Mouse (Mus musculus): ENCODE measurements around the gene Tesc. TPM values are rescaled to one million over a fixed set of nuclear protein-coding genes. Genes with fewer than 3 reads are reported as not detected.

The Tesc gene
- polyA plus RNA-seq, 1 experiment from 2014 or later, result 12.3 TPM

GRCm38 (mm10) chr5:118089102-118089501 lies 61.6 kb downstream of the Tesc start:
- 0 out of 2 replicates have a peak, but pooled peaks cover 3% of the 10 kb centered on the region for H3K9me3 ChIP-seq (ENCODE audit: control insufficient read depth, low read length)
- peaks cover 4% of the 10 kb centered on the region; the same call in 1 of the 2 replicates for H3K4me1 ChIP-seq (ENCODE audit: control insufficient read depth, insufficient read depth, low read length)
- H3K4me3 ChIP-seq (ENCODE audit: low read length), result no peak overlapping the region
- peak; percentile 51; the same call in 1 of the 2 replicates for ATAC-seq (ENCODE audit: low FRiP score, low TSS enrichment)
- 48% methylated on average over 7 of the region's 7 CpGs for WGBS
- H3K9ac ChIP-seq (ENCODE audit: low read depth, low read length), result no peak overlapping the region
- peaks cover 38% of the 10 kb centered on the region for H3K36me3 ChIP-seq (ENCODE audit: control insufficient read depth, insufficient read depth, low read length)
- H3K4me2 ChIP-seq (replicated peaks; ENCODE audit: low read depth, low read length), result no peak overlapping the region
- H3K27ac ChIP-seq (ENCODE audit: low read depth, low read length), result no peak overlapping the region
- H3K27me3 ChIP-seq (ENCODE audit: control insufficient read depth, insufficient read depth, low read length), result no peaks in the 10 kb centered on the region

GRCm38 (mm10) chr5:118090101-118090500 lies 62.6 kb downstream of the Tesc start:
- H3K4me1 ChIP-seq (ENCODE audit: control insufficient read depth, insufficient read depth, low read length), result 0 out of 2 replicates have a peak, but pooled peaks cover 3% of the 10 kb centered on the region
- no peak overlapping the region for H3K4me3 ChIP-seq (ENCODE audit: low read length)
- WGBS, result 98% methylated on average over 6 of the region's 6 CpGs
- no peak overlapping the region for H3K27ac ChIP-seq (ENCODE audit: low read depth, low read length)
- no peak overlapping the region for H3K4me2 ChIP-seq (replicated peaks; ENCODE audit: low read depth, low read length)
- no peak for ATAC-seq (ENCODE audit: low FRiP score, low TSS enrichment)
- H3K27me3 ChIP-seq (ENCODE audit: control insufficient read depth, insufficient read depth, low read length), result no peaks in the 10 kb centered on the region
- H3K9me3 ChIP-seq (ENCODE audit: control insufficient read depth, low read length), result 0 out of 2 replicates have a peak, but pooled peaks cover 3% of the 10 kb centered on the region
- H3K36me3 ChIP-seq (ENCODE audit: control insufficient read depth, insufficient read depth, low read length), result peaks cover 43% of the 10 kb centered on the region
- H3K9ac ChIP-seq (ENCODE audit: low read depth, low read length), result no peak overlapping the region

- Histone ChIP-seq H3K9me3 (ENCODE audit: control insufficient read depth, low read length) (0 out of 2 replicates have a peak, but pooled peaks cover 3% of the 10 kb centered on the region), H3K27ac (ENCODE audit: low read depth, low read length) (no peak overlapping the region), H3K36me3 (ENCODE audit: control insufficient read depth, insufficient read depth, low read length) (peaks cover 50% of the 10 kb centered on the region), H3K4me1 (ENCODE audit: control insufficient read depth, insufficient read depth, low read length) (0 out of 2 replicates have a peak, but pooled peaks cover 3% of the 10 kb centered on the region), H3K9ac (ENCODE audit: low read depth, low read length) (no peak overlapping the region), H3K4me2 (replicated peaks; ENCODE audit: low read depth, low read length) (no peak overlapping the region), H3K27me3 (ENCODE audit: control insufficient read depth, insufficient read depth, low read length) (no peaks in the 10 kb centered on the region), H3K4me3 (ENCODE audit: low read length) (no peak overlapping the region)
- no peak for ATAC-seq (ENCODE audit: low FRiP score, low TSS enrichment)
- WGBS, result 97% methylated on average over 2 of the region's 2 CpGs
Measured at GRCm38 (mm10) chr5:118090837-118091236, 63.3 kb downstream of the Tesc start.

- no peak overlapping the region for H3K9ac ChIP-seq (ENCODE audit: low read depth, low read length)
- H3K36me3 ChIP-seq (ENCODE audit: control insufficient read depth, insufficient read depth, low read length), result peaks cover 54% of the 10 kb centered on the region
- 0 out of 2 replicates have a peak, but pooled peaks cover 3% of the 10 kb centered on the region for H3K9me3 ChIP-seq (ENCODE audit: control insufficient read depth, low read length)
- H3K27me3 ChIP-seq (ENCODE audit: control insufficient read depth, insufficient read depth, low read length), result no peaks in the 10 kb centered on the region
- H3K4me2 ChIP-seq (replicated peaks; ENCODE audit: low read depth, low read length), result no peak overlapping the region
- no peak overlapping the region for H3K27ac ChIP-seq (ENCODE audit: low read depth, low read length)
- no peak overlapping the region for H3K4me3 ChIP-seq (ENCODE audit: low read length)
- WGBS, result 76% methylated on average over 11 of the region's 11 CpGs
- ATAC-seq (ENCODE audit: low FRiP score, low TSS enrichment), result no peak
- H3K4me1 ChIP-seq (ENCODE audit: control insufficient read depth, insufficient read depth, low read length), result no peaks in the 10 kb centered on the region
Measured at GRCm38 (mm10) chr5:118093321-118094035, 65.9 kb downstream of the Tesc start.

- ATAC-seq (ENCODE audit: low FRiP score, low TSS enrichment), result no peak
Measured at GRCm38 (mm10) chr5:118095433-118095832, 67.9 kb downstream of the Tesc start.

GRCm38 (mm10) chr5:118095849-118096248 lies 68.3 kb downstream of the Tesc start:
- no peak overlapping the region for H3K4me3 ChIP-seq (ENCODE audit: low read length)
- WGBS, result 88% methylated on average over 4 of the region's 4 CpGs
- no peaks in the 10 kb centered on the region for H3K27me3 ChIP-seq (ENCODE audit: control insufficient read depth, insufficient read depth, low read length)
- 0 out of 2 replicates have a peak, but pooled peaks cover 1% of the 10 kb centered on the region for H3K9me3 ChIP-seq (ENCODE audit: control insufficient read depth, low read length)
- no peak for ATAC-seq (ENCODE audit: low FRiP score, low TSS enrichment)
- H3K36me3 ChIP-seq (ENCODE audit: control insufficient read depth, insufficient read depth, low read length), result peaks cover 47% of the 10 kb centered on the region
- no peak overlapping the region for H3K27ac ChIP-seq (ENCODE audit: low read depth, low read length)
- H3K4me2 ChIP-seq (replicated peaks; ENCODE audit: low read depth, low read length), result no peak overlapping the region
- no peaks in the 10 kb centered on the region for H3K4me1 ChIP-seq (ENCODE audit: control insufficient read depth, insufficient read depth, low read length)
- H3K9ac ChIP-seq (ENCODE audit: low read depth, low read length), result no peak overlapping the region

More at GRCm38 (mm10) chr5:118095433-118095832, 67.9 kb downstream of the Tesc start:
- Histone ChIP-seq H3K27ac (ENCODE audit: low read depth, low read length) (no peak overlapping the region), H3K36me3 (ENCODE audit: control insufficient read depth, insufficient read depth, low read length) (peaks cover 50% of the 10 kb centered on the region), H3K4me1 (ENCODE audit: control insufficient read depth, insufficient read depth, low read length) (no peaks in the 10 kb centered on the region), H3K27me3 (ENCODE audit: control insufficient read depth, insufficient read depth, low read length) (no peaks in the 10 kb centered on the region), H3K9ac (ENCODE audit: low read depth, low read length) (no peak overlapping the region), H3K4me2 (replicated peaks; ENCODE audit: low read depth, low read length) (no peak overlapping the region), H3K9me3 (ENCODE audit: control insufficient read depth, low read length) (0 out of 2 replicates have a peak, but pooled peaks cover 3% of the 10 kb centered on the region), H3K4me3 (ENCODE audit: low read length) (no peak overlapping the region)
- WGBS, result 94% methylated on average over 11 of the region's 11 CpGs

- no peak overlapping the region for H3K27ac ChIP-seq (ENCODE audit: low read depth, low read length)
- H3K4me2 ChIP-seq (replicated peaks; ENCODE audit: low read depth, low read length), result no peak overlapping the region
- no peaks in the 10 kb centered on the region for H3K4me1 ChIP-seq (ENCODE audit: control insufficient read depth, insufficient read depth, low read length)
- ATAC-seq (ENCODE audit: low FRiP score, low TSS enrichment), result no peak
- no peaks in the 10 kb centered on the region for H3K27me3 ChIP-seq (ENCODE audit: control insufficient read depth, insufficient read depth, low read length)
- H3K9me3 ChIP-seq (ENCODE audit: control insufficient read depth, low read length), result no peaks in the 10 kb centered on the region
- no peak overlapping the region for H3K9ac ChIP-seq (ENCODE audit: low read depth, low read length)
- H3K36me3 ChIP-seq (ENCODE audit: control insufficient read depth, insufficient read depth, low read length), result peaks cover 43% of the 10 kb centered on the region
- WGBS, result 89% methylated on average over 3 of the region's 3 CpGs
- no peak overlapping the region for H3K4me3 ChIP-seq (ENCODE audit: low read length)
Measured at GRCm38 (mm10) chr5:118096317-118096716, 68.8 kb downstream of the Tesc start.

- Histone ChIP-seq H3K36me3 (ENCODE audit: control insufficient read depth, insufficient read depth, low read length) (peaks cover 18% of the 10 kb centered on the region; the same call in 1 of the 2 replicates), H3K27me3 (ENCODE audit: control insufficient read depth, insufficient read depth, low read length) (no peaks in the 10 kb centered on the region), H3K4me1 (ENCODE audit: control insufficient read depth, insufficient read depth, low read length) (no peaks in the 10 kb centered on the region), H3K4me2 (replicated peaks; ENCODE audit: low read depth, low read length) (no peak overlapping the region), H3K9ac (ENCODE audit: low read depth, low read length) (no peak overlapping the region), H3K4me3 (ENCODE audit: low read length) (no peak overlapping the region), H3K9me3 (ENCODE audit: control insufficient read depth, low read length) (no peaks in the 10 kb centered on the region), H3K27ac (ENCODE audit: low read depth, low read length) (no peak overlapping the region)
- WGBS, result 69% methylated on average over 11 of the region's 11 CpGs
- ATAC-seq (ENCODE audit: low FRiP score, low TSS enrichment), result no peak; the same call in 1 of the 2 replicates
Measured at GRCm38 (mm10) chr5:118099069-118099869, 71.7 kb downstream of the Tesc start.
